27 mouse cellular contexts compared by ENCODE assay signal in the genomic region with DNA sequence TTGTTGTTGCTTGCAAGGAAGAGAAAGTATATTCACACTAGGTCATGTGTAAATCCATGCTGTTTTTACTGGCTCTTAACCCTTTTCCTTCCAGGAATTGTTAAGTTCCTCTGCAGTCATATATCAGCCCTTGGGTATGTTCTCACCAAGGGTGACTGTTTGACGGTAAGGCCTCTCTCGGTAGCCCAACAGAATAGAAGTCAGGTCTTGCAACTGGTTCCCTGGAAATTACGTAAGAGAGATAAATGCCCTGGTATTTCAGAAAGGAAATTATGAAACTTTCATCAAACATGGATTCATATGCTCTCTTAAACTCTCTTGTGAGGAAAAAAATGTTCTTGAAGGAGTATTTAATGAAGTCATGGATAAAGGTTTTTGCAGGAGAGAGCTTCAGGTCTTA. TPM values are rescaled to one million over a fixed set of nuclear protein-coding genes. Genes with fewer than 3 reads are reported as not detected.
DNase-seq lines count a peak whose midpoint lies in the region; ATAC-seq and TF ChIP-seq lines count a peak whose summit lies in the region.
"Had no signal": no experiment of that assay in that cellular context is flagged by ENCODE, and none has a peak within 500 bp of the region (broad histone marks: within the 10 kb centered on the region; RNA-seq: fewer than 3 reads in every experiment).

No protein-coding gene starts in this region.

- WGBS in lung, embryonic 16.5 days: 51% methylated on average over 3 of the region's 3 CpGs

- H3K36me3 ChIP-seq in lung, embryonic 16.5 days (ENCODE audit: control insufficient read depth, insufficient read depth, low read length): no peaks in the 10 kb centered on the region
- H3K36me3 ChIP-seq: embryonic facial prominence, embryonic 10.5 days; embryonic facial prominence, embryonic 13.5 days; hindbrain, embryonic 10.5 days; hindbrain, embryonic 13.5 days; intestine, embryonic 15.5 days had no signal

- ATAC-seq in lung, embryonic 16.5 days (ENCODE audit: low read depth): 0 out of 2 replicates have a peak, but pooled peaks have one; percentile 26
- peak; percentile 63 for ATAC-seq in megakaryocyte progenitor cell, adult 5-6 weeks (replicated peaks; ENCODE audit: poor library complexity)
- no peak for ATAC-seq in frontal cortex, adult (ENCODE audit: low TSS enrichment)
- ATAC-seq: activated CD4-positive, CD25-positive, alpha-beta regulatory T cell, adult 4 months; forebrain, embryonic 14.5 days; forebrain, postnatal 0 days; hindbrain, embryonic 16.5 days; intestine, embryonic 15.5 days had no signal

- no peak for DNase-seq in lung, postnatal 14 days
- peak; percentile 15 for DNase-seq in 416B (ENCODE audit: low read depth)
- no peak for DNase-seq in layer of hippocampus, postnatal 14 days (ENCODE audit: low spot score in 2 of 2)
- DNase-seq: adrenal gland, adult 8-10 months; adrenal gland, postnatal 25 days; cerebellum, adult 11-12 months; cerebellum, adult 8-10 months; cerebellum, postnatal 36 days; embryo, embryonic 11 days; gastrocnemius, postnatal 10 days; gastrocnemius, postnatal 36 days; heart, adult 11 months; heart, postnatal 10 days; heart, postnatal 36 days had no signal

- TF ChIP-seq POLR2A in embryonic fibroblast, embryonic 13.5 days (IDR thresholded peaks at IDR 0.05; ENCODE audit: low read depth, low read length): no peak

- no peak for TF ChIP-seq CTCF in embryonic fibroblast, embryonic 13.5 days (IDR thresholded peaks at IDR 0.05; ENCODE audit: borderline replicate concordance, insufficient read depth, low read length)

- H3K27ac ChIP-seq in lung, embryonic 16.5 days (ENCODE audit: low read length): no peak overlapping the region
- H3K27ac ChIP-seq in embryonic fibroblast, embryonic 13.5 days (ENCODE audit: insufficient read depth, low read length): peak overlapping the region; percentile 78
- H3K27ac ChIP-seq: embryonic facial prominence, embryonic 10.5 days; embryonic facial prominence, embryonic 13.5 days; hindbrain, embryonic 10.5 days; hindbrain, embryonic 13.5 days; intestine, embryonic 15.5 days had no signal

- H3K27me3 ChIP-seq in lung, embryonic 16.5 days (ENCODE audit: control insufficient read depth, insufficient read depth, low read depth, low read length): no peaks in the 10 kb centered on the region
- H3K27me3 ChIP-seq: embryonic facial prominence, embryonic 13.5 days; hindbrain, embryonic 13.5 days; intestine, embryonic 15.5 days had no signal

- H3K4me2 ChIP-seq in lung, embryonic 16.5 days (ENCODE audit: low read depth, low read length): no peak overlapping the region
- H3K4me2 ChIP-seq: embryonic facial prominence, embryonic 13.5 days; hindbrain, embryonic 13.5 days; intestine, embryonic 15.5 days had no signal

- H3K9ac ChIP-seq in lung, embryonic 16.5 days (ENCODE audit: low read length): no peak overlapping the region
- H3K9ac ChIP-seq: embryonic facial prominence, embryonic 13.5 days; forebrain, postnatal 0 days; hindbrain, embryonic 13.5 days; intestine, embryonic 15.5 days had no signal

- no peak overlapping the region for H3K4me3 ChIP-seq in lung, embryonic 16.5 days (ENCODE audit: low read length)
- no peak overlapping the region for H3K4me3 ChIP-seq in embryonic fibroblast, embryonic 13.5 days (ENCODE audit: insufficient read depth, low read length)
- H3K4me3 ChIP-seq: embryonic facial prominence, embryonic 10.5 days; embryonic facial prominence, embryonic 13.5 days; hindbrain, embryonic 10.5 days; hindbrain, embryonic 13.5 days; intestine, embryonic 15.5 days had no signal

- no peaks in the 10 kb centered on the region for H3K9me3 ChIP-seq in lung, embryonic 16.5 days (ENCODE audit: control insufficient read depth, low read length)
- H3K9me3 ChIP-seq: embryonic facial prominence, embryonic 10.5 days; embryonic facial prominence, embryonic 13.5 days; hindbrain, embryonic 10.5 days; hindbrain, embryonic 13.5 days; intestine, embryonic 15.5 days had no signal

- H3K4me1 ChIP-seq in lung, embryonic 16.5 days (replicated peaks; ENCODE audit: control insufficient read depth, insufficient read depth, low read length): no peaks in the 10 kb centered on the region
- peaks cover 13% of the 10 kb centered on the region; the same call in 1 of the 2 replicates for H3K4me1 ChIP-seq in embryonic fibroblast, embryonic 13.5 days (ENCODE audit: control insufficient read depth, insufficient read depth, low read length)
- H3K4me1 ChIP-seq: embryonic facial prominence, embryonic 10.5 days; embryonic facial prominence, embryonic 13.5 days; hindbrain, embryonic 10.5 days; hindbrain, embryonic 13.5 days; intestine, embryonic 15.5 days had no signal

RNA-seq across cellular contexts. Expression of gene Kcnj2, which starts 11.7 kb away (rescaled TPM):
- 2.0 and 2.2 TPM in 2 replicates for polyA plus RNA-seq in lung, embryonic 16.5 days (2015; fragmentation: Nextera tagmentation; extraction: Ambion mirVana)
- polyA plus RNA-seq in embryonic fibroblast, embryonic 13.5 days (2011; ENCODE audit: insufficient read length, low read depth, missing spikeins): 5.8 and 8.1 TPM in 2 replicates
- total RNA-seq in megakaryocyte progenitor cell, adult 5-6 weeks (2015): 5.4 and 6.6 TPM in 2 replicates
- 13.2 and 13.3 TPM in 2 replicates for total RNA-seq in megakaryocyte progenitor cell, adult 5-6 weeks (2017)
- 1 to 10 TPM; 5.1 to 6.0 TPM for total RNA-seq in layer of hippocampus, postnatal 14 days (2021)
